Mouse (Mus musculus): ENCODE measurements around the gene Zfp933. TPM values are rescaled to one million over a fixed set of nuclear protein-coding genes. Genes with fewer than 3 reads are reported as not detected.
A peak's percentile ranks its signal among the peaks of the same experiment; 100 is the strongest.
"Not testable (repeated sequence)": the region's sequence is repeated elsewhere in the genome, so short reads cannot be mapped to it uniquely, and the experiment has no call there.

The Zfp933 gene
- polyA plus RNA-seq, 1 experiment, result not detected

GRCm38 (mm10) chr4:147866056-147866455 is 17.9 kb upstream of the Zfp933 start:
- TF ChIP-seq TAL1 (IDR thresholded peaks at IDR 0.05; ENCODE audit: low read length), result no peak
- TF ChIP-seq GATA1 (IDR thresholded peaks at IDR 0.05; ENCODE audit: low read length), result no peak
- H3K9me3 ChIP-seq (ENCODE audit: control insufficient read depth, low read length), result peaks cover 7% of the 10 kb centered on the region; the same call in 1 of the 2 replicates
- no peak overlapping the region for H3K4me3 ChIP-seq (replicated peaks)
- H3K27me3 ChIP-seq (ENCODE audit: control insufficient read depth), result no peaks in the 10 kb centered on the region
- H3K4me1 ChIP-seq (ENCODE audit: control insufficient read depth), result peaks cover 29% of the 10 kb centered on the region
- H3K36me3 ChIP-seq (ENCODE audit: control insufficient read depth), result peaks cover 48% of the 10 kb centered on the region

- H3K36me3 ChIP-seq (ENCODE audit: control insufficient read depth), result peaks cover 52% of the 10 kb centered on the region
Observed at GRCm38 (mm10) chr4:147865651-147866050, 17.5 kb upstream of the Zfp933 start.

GRCm38 (mm10) chr4:147862051-147862450 is 13.9 kb upstream of the Zfp933 start:
- TF ChIP-seq GATA1 (IDR thresholded peaks at IDR 0.05; ENCODE audit: low read length) (no peak), TAL1 (IDR thresholded peaks at IDR 0.05; ENCODE audit: low read length) (no peak)
- H3K4me1 ChIP-seq (ENCODE audit: control insufficient read depth), result peaks cover 11% of the 10 kb centered on the region
- H3K36me3 ChIP-seq (ENCODE audit: control insufficient read depth), result peaks cover 61% of the 10 kb centered on the region
- H3K9me3 ChIP-seq (ENCODE audit: control insufficient read depth, low read length), result no peaks in the 10 kb centered on the region
- H3K27me3 ChIP-seq (ENCODE audit: control insufficient read depth), result no peaks in the 10 kb centered on the region
- no peak overlapping the region for H3K4me3 ChIP-seq (replicated peaks)

More at GRCm38 (mm10) chr4:147865651-147866050, 17.5 kb upstream of the Zfp933 start:
- Histone ChIP-seq H3K4me1 (ENCODE audit: control insufficient read depth) (peaks cover 29% of the 10 kb centered on the region), H3K4me3 (replicated peaks) (no peak overlapping the region), H3K27me3 (ENCODE audit: control insufficient read depth) (no peaks in the 10 kb centered on the region), H3K9me3 (ENCODE audit: control insufficient read depth, low read length) (peaks cover 7% of the 10 kb centered on the region; the same call in 1 of the 2 replicates)
- TF ChIP-seq GATA1 (IDR thresholded peaks at IDR 0.05; ENCODE audit: low read length), result no peak
- no peak for TF ChIP-seq TAL1 (IDR thresholded peaks at IDR 0.05; ENCODE audit: low read length)

GRCm38 (mm10) chr4:147850776-147851175 is 2.6 kb upstream of the Zfp933 start:
- no peaks in the 10 kb centered on the region; the same call in 1 of the 2 replicates for H3K9me3 ChIP-seq (ENCODE audit: control insufficient read depth, low read length)
- TF ChIP-seq GATA1 (IDR thresholded peaks at IDR 0.05; ENCODE audit: low read length), result no peak
- no peak for TF ChIP-seq TAL1 (IDR thresholded peaks at IDR 0.05; ENCODE audit: low read length)
- no peaks in the 10 kb centered on the region for H3K27me3 ChIP-seq (ENCODE audit: control insufficient read depth)
- no peaks in the 10 kb centered on the region for H3K36me3 ChIP-seq (ENCODE audit: control insufficient read depth)
- no peak overlapping the region for H3K4me3 ChIP-seq (replicated peaks)
- peaks cover 45% of the 10 kb centered on the region for H3K4me1 ChIP-seq (ENCODE audit: control insufficient read depth)

GRCm38 (mm10) chr4:147848584-147848991 is 422 bp upstream of the Zfp933 start:
- H3K9me3 ChIP-seq (ENCODE audit: control insufficient read depth, low read length), result no peaks in the 10 kb centered on the region

GRCm38 (mm10) chr4:147842871-147843270 is 5.3 kb downstream of the Zfp933 start:
- Histone ChIP-seq H3K36me3 (ENCODE audit: control insufficient read depth) (peaks cover 2% of the 10 kb centered on the region; the same call in 1 of the 2 replicates), H3K4me1 (ENCODE audit: control insufficient read depth) (peaks cover 7% of the 10 kb centered on the region), H3K27me3 (ENCODE audit: control insufficient read depth) (no peaks in the 10 kb centered on the region), H3K9me3 (ENCODE audit: control insufficient read depth, low read length) (no peaks in the 10 kb centered on the region), H3K4me3 (replicated peaks) (no peak overlapping the region)
- TF ChIP-seq TAL1 (IDR thresholded peaks at IDR 0.05; ENCODE audit: low read length), result no peak
- no peak for TF ChIP-seq GATA1 (IDR thresholded peaks at IDR 0.05; ENCODE audit: low read length)

More at GRCm38 (mm10) chr4:147848584-147848991, 422 bp upstream of the Zfp933 start:
- Histone ChIP-seq H3K4me3 (replicated peaks) (peak overlapping the region; percentile 91), H3K4me1 (ENCODE audit: control insufficient read depth) (peaks cover 45% of the 10 kb centered on the region), H3K27me3 (ENCODE audit: control insufficient read depth) (no peaks in the 10 kb centered on the region), H3K36me3 (ENCODE audit: control insufficient read depth) (no peaks in the 10 kb centered on the region; the same call in 1 of the 2 replicates)
- TF ChIP-seq GATA1 (IDR thresholded peaks at IDR 0.05; ENCODE audit: low read length), result no peak
- no peak for TF ChIP-seq TAL1 (IDR thresholded peaks at IDR 0.05; ENCODE audit: low read length)

- not testable (repeated sequence) for H3K36me3 ChIP-seq (ENCODE audit: control insufficient read depth); H3K9me3 ChIP-seq (ENCODE audit: control insufficient read depth, low read length); H3K27me3 ChIP-seq (ENCODE audit: control insufficient read depth); H3K4me1 ChIP-seq (ENCODE audit: control insufficient read depth); H3K4me3 ChIP-seq (replicated peaks)
Observed at GRCm38 (mm10) chr4:147839282-147839681, 8.9 kb downstream of the Zfp933 start.

- peaks cover 28% of the 10 kb centered on the region for H3K36me3 ChIP-seq (ENCODE audit: control insufficient read depth)
- no peak for TF ChIP-seq TAL1 (IDR thresholded peaks at IDR 0.05; ENCODE audit: low read length)
- TF ChIP-seq GATA1 (IDR thresholded peaks at IDR 0.05; ENCODE audit: low read length), result no peak
- peaks cover 19% of the 10 kb centered on the region for H3K9me3 ChIP-seq (ENCODE audit: control insufficient read depth, low read length)
- H3K27me3 ChIP-seq (ENCODE audit: control insufficient read depth), result no peaks in the 10 kb centered on the region
- no peak overlapping the region for H3K4me3 ChIP-seq (replicated peaks)
- no peaks in the 10 kb centered on the region for H3K4me1 ChIP-seq (ENCODE audit: control insufficient read depth)
Observed at GRCm38 (mm10) chr4:147824389-147824788, 23.8 kb downstream of the Zfp933 start.

- H3K27me3 ChIP-seq (ENCODE audit: control insufficient read depth); H3K4me1 ChIP-seq (ENCODE audit: control insufficient read depth); H3K4me3 ChIP-seq (replicated peaks): not testable (repeated sequence)
- Histone ChIP-seq H3K36me3 (ENCODE audit: control insufficient read depth) (peaks cover 14% of the 10 kb centered on the region), H3K9me3 (ENCODE audit: control insufficient read depth, low read length) (peaks cover 19% of the 10 kb centered on the region)
Observed at GRCm38 (mm10) chr4:147821414-147821813, 26.8 kb downstream of the Zfp933 start.

GRCm38 (mm10) chr4:147819659-147820058 is 28.5 kb downstream of the Zfp933 start:
- H3K27me3 ChIP-seq (ENCODE audit: control insufficient read depth); H3K9me3 ChIP-seq (ENCODE audit: control insufficient read depth, low read length); H3K4me1 ChIP-seq (ENCODE audit: control insufficient read depth); H3K36me3 ChIP-seq (ENCODE audit: control insufficient read depth); H3K4me3 ChIP-seq (replicated peaks): not testable (repeated sequence)

Measured in erythroblast, embryonic 14.5 days (primary cell).